Mouse (Mus musculus) forebrain, embryonic 10.5 days (tissue): ENCODE data around the gene Glcci1. TPM values are rescaled to one million over a fixed set of nuclear protein-coding genes. Genes with fewer than 3 reads are reported as not detected.

Source experiments
- DNase-seq: peaks from one replicate; pipeline ENCODE4 v3.0.0-alpha.2; 2017; ENCODE audit warnings: low spot score; ENCODE audit errors: extremely low spot score
- H3K27ac ChIP-seq: fragments of 300-500 bp; sonication (generic); 2 replicates; pipeline ENCODE4 v1.5.1; 2016; ENCODE audit warnings: mild to moderate bottlenecking
- H3K27me3 ChIP-seq: fragments of 300-500 bp; sonication (generic); 2 replicates; pipeline ENCODE4 v1.6.1; 2016; ENCODE audit warnings: mild to moderate bottlenecking; ENCODE audit not compliant: poor library complexity, severe bottlenecking
- H3K36me3 ChIP-seq: fragments of 300-500 bp; sonication (generic); replicated peaks from 2 replicates; pipeline ENCODE4 v1.6.1; 2016; ENCODE audit warnings: mild to moderate bottlenecking, moderate library complexity
- H3K4me1 ChIP-seq: fragments of 300-500 bp; sonication (generic); 2 replicates; pipeline ENCODE4 v1.6.1; 2016
- H3K4me3 ChIP-seq: fragments of 300-500 bp; sonication (generic); 2 replicates; pipeline ENCODE4 v1.5.1; 2016; ENCODE audit warnings: mild to moderate bottlenecking, moderate library complexity
- H3K9me3 ChIP-seq: fragments of 300-500 bp; sonication (generic); 2 replicates; pipeline ENCODE4 v1.6.1; 2016; ENCODE audit warnings: mild to moderate bottlenecking, moderate library complexity
- WGBS: fragments of 180-500 bp; shearing (Covaris S2); methylation state at CpG from one replicate; pipeline ENCODE4 v1.1.7; 2016; 5-methylcytosine and 5-hydroxymethylcytosine counted together
- polyA plus RNA-seq: library from polyadenylated mRNA; unstranded; fragments of >200 nt; fragmentation: Nextera tagmentation; extraction: Ambion mirVana; gene quantifications from 2 replicates; pipeline ENCODE4 v1.2.1, GENCODE M21; 2016

The Glcci1 gene
- polyA plus RNA-seq = 5.8 and 6.6 TPM in 2 replicates

- Histone ChIP-seq H3K27me3 (no peaks in the 10 kb centered on the region), H3K36me3 (no peaks in the 10 kb centered on the region), H3K27ac (peak within 1 kb of the TSS; percentile 97), H3K9me3 (no peaks in the 10 kb centered on the region), H3K4me1 (peaks cover 35% of the 10 kb centered on the region), H3K4me3 (peak within 1 kb of the TSS; percentile 94)
- WGBS = under 1% methylated on average over 36 of the region's 69 CpGs
- no peak for DNase-seq
Measured at GRCm38 (mm10) chr6:8509551-8509950, at the start of gene Glcci1. Glcci1 (plus strand) TSS chr6:8509600.

- no peak overlapping the region for H3K4me3 ChIP-seq
- peaks cover 6% of the 10 kb centered on the region for H3K4me1 ChIP-seq
- H3K36me3 ChIP-seq = no peaks in the 10 kb centered on the region
- no peak for DNase-seq
- H3K9me3 ChIP-seq = no peaks in the 10 kb centered on the region
- H3K27ac ChIP-seq = no peak overlapping the region
- WGBS = 98% methylated on average over 2 of the region's 2 CpGs
- H3K27me3 ChIP-seq = peaks cover 25% of the 10 kb centered on the region
Measured at GRCm38 (mm10) chr6:8462447-8462846, 47.0 kb upstream of the Glcci1 start.

GRCm38 (mm10) chr6:8465388-8465787, 44.0 kb upstream of the Glcci1 start:
- Histone ChIP-seq H3K36me3 (no peaks in the 10 kb centered on the region), H3K27ac (no peak overlapping the region), H3K4me3 (no peak overlapping the region), H3K9me3 (no peaks in the 10 kb centered on the region), H3K27me3 (peaks cover 33% of the 10 kb centered on the region), H3K4me1 (peaks cover 14% of the 10 kb centered on the region)
- WGBS = 90% methylated on average over 1 of the region's 1 CpGs
- no peak for DNase-seq

- Histone ChIP-seq H3K27me3 (peaks cover 33% of the 10 kb centered on the region), H3K9me3 (no peaks in the 10 kb centered on the region), H3K4me3 (no peak overlapping the region), H3K4me1 (peaks cover 14% of the 10 kb centered on the region), H3K36me3 (no peaks in the 10 kb centered on the region), H3K27ac (no peak overlapping the region)
- 85% methylated on average over 5 of the region's 5 CpGs for WGBS
- no peak for DNase-seq
Measured at GRCm38 (mm10) chr6:8465985-8466384, 43.4 kb upstream of the Glcci1 start.

- Histone ChIP-seq H3K4me1 (peaks cover 14% of the 10 kb centered on the region), H3K4me3 (no peak overlapping the region), H3K27me3 (peaks cover 33% of the 10 kb centered on the region), H3K27ac (no peak overlapping the region), H3K36me3 (no peaks in the 10 kb centered on the region), H3K9me3 (no peaks in the 10 kb centered on the region)
- DNase-seq = no peak
- 47% methylated on average over 10 of the region's 10 CpGs for WGBS
Measured at GRCm38 (mm10) chr6:8467667-8468337, 41.6 kb upstream of the Glcci1 start.

GRCm38 (mm10) chr6:8469918-8470317, 39.5 kb upstream of the Glcci1 start:
- DNase-seq = no peak
- no peak overlapping the region for H3K4me3 ChIP-seq
- WGBS = 94% methylated on average over 3 of the region's 3 CpGs

GRCm38 (mm10) chr6:8472125-8472524, 37.3 kb upstream of the Glcci1 start:
- WGBS = 95% methylated on average over 3 of the region's 3 CpGs
- H3K9me3 ChIP-seq = no peaks in the 10 kb centered on the region
- H3K4me1 ChIP-seq = peaks cover 11% of the 10 kb centered on the region
- no peak overlapping the region for H3K4me3 ChIP-seq
- H3K27me3 ChIP-seq = peaks cover 9% of the 10 kb centered on the region; the same call in 1 of the 2 replicates
- no peaks in the 10 kb centered on the region for H3K36me3 ChIP-seq
- H3K27ac ChIP-seq = no peak overlapping the region
- no peak for DNase-seq

More at GRCm38 (mm10) chr6:8469918-8470317, 39.5 kb upstream of the Glcci1 start:
- Histone ChIP-seq H3K9me3 (no peaks in the 10 kb centered on the region), H3K27ac (no peak overlapping the region), H3K4me1 (peaks cover 14% of the 10 kb centered on the region), H3K27me3 (peaks cover 30% of the 10 kb centered on the region), H3K36me3 (no peaks in the 10 kb centered on the region)

- Histone ChIP-seq H3K4me3 (no peak overlapping the region), H3K36me3 (no peaks in the 10 kb centered on the region), H3K27me3 (peaks cover 8% of the 10 kb centered on the region; the same call in 1 of the 2 replicates), H3K9me3 (no peaks in the 10 kb centered on the region), H3K4me1 (peaks cover 4% of the 10 kb centered on the region), H3K27ac (no peak overlapping the region)
- 87% methylated on average over 5 of the region's 5 CpGs for WGBS
- DNase-seq = no peak
Measured at GRCm38 (mm10) chr6:8472915-8473314, 36.5 kb upstream of the Glcci1 start.

GRCm38 (mm10) chr6:8473498-8473897, 35.9 kb upstream of the Glcci1 start:
- DNase-seq = no peak
- no peak overlapping the region for H3K4me3 ChIP-seq
- H3K4me1 ChIP-seq = no peaks in the 10 kb centered on the region
- peaks cover 8% of the 10 kb centered on the region; the same call in 1 of the 2 replicates for H3K27me3 ChIP-seq
- no peak overlapping the region for H3K27ac ChIP-seq
- no peaks in the 10 kb centered on the region for H3K9me3 ChIP-seq
- H3K36me3 ChIP-seq = no peaks in the 10 kb centered on the region
- WGBS = 74% methylated on average over 5 of the region's 5 CpGs

GRCm38 (mm10) chr6:8474316-8474715, 35.1 kb upstream of the Glcci1 start:
- WGBS = 83% methylated on average over 3 of the region's 3 CpGs
- no peak overlapping the region for H3K4me3 ChIP-seq
- no peaks in the 10 kb centered on the region for H3K36me3 ChIP-seq
- no peak for DNase-seq
- no peaks in the 10 kb centered on the region for H3K9me3 ChIP-seq
- H3K4me1 ChIP-seq = peaks cover 7% of the 10 kb centered on the region
- H3K27ac ChIP-seq = no peak overlapping the region
- peaks cover 4% of the 10 kb centered on the region; the same call in 1 of the 2 replicates for H3K27me3 ChIP-seq

GRCm38 (mm10) chr6:8474820-8475219, 34.6 kb upstream of the Glcci1 start:
- no peaks in the 10 kb centered on the region for H3K36me3 ChIP-seq
- no peak for DNase-seq
- peaks cover 12% of the 10 kb centered on the region for H3K4me1 ChIP-seq
- WGBS = 97% methylated on average over 4 of the region's 4 CpGs
- H3K9me3 ChIP-seq = no peaks in the 10 kb centered on the region
- no peak overlapping the region for H3K27ac ChIP-seq
- no peaks in the 10 kb centered on the region for H3K27me3 ChIP-seq
- H3K4me3 ChIP-seq = no peak overlapping the region

- H3K27me3 ChIP-seq = no peaks in the 10 kb centered on the region
- H3K27ac ChIP-seq = no peak overlapping the region
- H3K9me3 ChIP-seq = no peaks in the 10 kb centered on the region
- no peaks in the 10 kb centered on the region for H3K36me3 ChIP-seq
- peaks cover 12% of the 10 kb centered on the region for H3K4me1 ChIP-seq
- no peak overlapping the region for H3K4me3 ChIP-seq
- 17% methylated on average over 1 of the region's 1 CpGs for WGBS
- DNase-seq = no peak
Measured at GRCm38 (mm10) chr6:8479176-8479575, 30.2 kb upstream of the Glcci1 start.

- no peaks in the 10 kb centered on the region for H3K9me3 ChIP-seq
- H3K4me3 ChIP-seq = no peak overlapping the region
- no peaks in the 10 kb centered on the region for H3K27me3 ChIP-seq
- no peak for DNase-seq
- H3K27ac ChIP-seq = no peak overlapping the region
- H3K4me1 ChIP-seq = peaks cover 19% of the 10 kb centered on the region
- H3K36me3 ChIP-seq = no peaks in the 10 kb centered on the region
- 93% methylated on average over 17 of the region's 17 CpGs for WGBS
Measured at GRCm38 (mm10) chr6:8484437-8485275, 24.7 kb upstream of the Glcci1 start.
